Mouse (Mus musculus) bone marrow macrophage, adult 2 months (primary cell): ENCODE data around the gene Hnrnpll. TPM values are rescaled to one million over a fixed set of nuclear protein-coding genes. Genes with fewer than 3 reads are reported as not detected.
A peak's percentile ranks its signal among the peaks of the same experiment; 100 is the strongest.
"Not testable (repeated sequence)": the region's sequence is repeated elsewhere in the genome, so short reads cannot be mapped to it uniquely, and the experiment has no call there.

ENCODE experiments used
- H3K27ac ChIP-seq: 2 replicates; pipeline ENCODE4 v1.5.1; 2012; ENCODE audit warnings: low read depth, low read length; ENCODE audit not compliant: insufficient read depth
- H3K4me1 ChIP-seq: 2 replicates; pipeline ENCODE4 v1.6.1; 2012; ENCODE audit warnings: low read length; ENCODE audit not compliant: control insufficient read depth, insufficient read depth
- H3K4me3 ChIP-seq: 2 replicates; pipeline ENCODE4 v1.5.1; 2012; ENCODE audit warnings: mild to moderate bottlenecking, low read length, moderate library complexity; ENCODE audit not compliant: insufficient read depth
- CTCF ChIP-seq: IDR thresholded peaks from 2 replicates; pipeline ENCODE4 v1.5.1; 2012; ENCODE audit warnings: low read depth, mild to moderate bottlenecking, low read length, moderate library complexity
- POLR2A ChIP-seq: IDR thresholded peaks from 2 replicates; pipeline ENCODE4 v1.6.1; 2012; ENCODE audit warnings: mild to moderate bottlenecking, low read depth, low read length, borderline replicate concordance
- polyA plus RNA-seq: library from polyadenylated mRNA; stranded (reverse); fragments of >200 nt; gene quantifications from 2 replicates; pipeline ENCODE4 v1.2.4, GENCODE M21; 2012; ENCODE audit not compliant: missing spikeins, insufficient read depth, insufficient read length

The Hnrnpll gene
- polyA plus RNA-seq, 1 experiment = 44.9 TPM

- no peak overlapping the region for H3K4me3 ChIP-seq
- TF ChIP-seq CTCF (no peak), POLR2A (no peak)
- H3K27ac ChIP-seq = no peak overlapping the region
- no peaks in the 10 kb centered on the region for H3K4me1 ChIP-seq
Measured at GRCm38 (mm10) chr17:80022090-80022489, 40.0 kb downstream of the Hnrnpll start.

GRCm38 (mm10) chr17:80020495-80020894 lies 41.6 kb downstream of the Hnrnpll start:
- H3K4me1 ChIP-seq = no peaks in the 10 kb centered on the region
- no peak overlapping the region for H3K4me3 ChIP-seq
- TF ChIP-seq POLR2A (no peak), CTCF (peak; percentile 49; the same call in 1 of the 2 replicates)
- no peak overlapping the region for H3K27ac ChIP-seq

- TF ChIP-seq CTCF (no peak), POLR2A (no peak)
- no peak overlapping the region for H3K27ac ChIP-seq
- H3K4me1 ChIP-seq = no peaks in the 10 kb centered on the region
- H3K4me3 ChIP-seq = no peak overlapping the region
Measured at GRCm38 (mm10) chr17:80018976-80019541, 43.1 kb downstream of the Hnrnpll start.

- no peak overlapping the region for H3K27ac ChIP-seq
- TF ChIP-seq CTCF (no peak), POLR2A (no peak)
- no peak overlapping the region for H3K4me3 ChIP-seq
- no peaks in the 10 kb centered on the region for H3K4me1 ChIP-seq
Measured at GRCm38 (mm10) chr17:80018239-80018975, 43.7 kb downstream of the Hnrnpll start.

- no peak overlapping the region for H3K4me3 ChIP-seq
- no peaks in the 10 kb centered on the region for H3K4me1 ChIP-seq
- no peak overlapping the region for H3K27ac ChIP-seq
- TF ChIP-seq CTCF = peak; percentile 69
- TF ChIP-seq POLR2A = no peak
Measured at GRCm38 (mm10) chr17:80017389-80017788, 44.7 kb downstream of the Hnrnpll start.

- H3K27ac ChIP-seq = not testable (repeated sequence)
Measured at GRCm38 (mm10) chr17:80016400-80016799, 45.7 kb downstream of the Hnrnpll start.

GRCm38 (mm10) chr17:80014361-80014809 lies 47.7 kb downstream of the Hnrnpll start:
- peaks cover 5% of the 10 kb centered on the region for H3K4me1 ChIP-seq
- no peak overlapping the region for H3K4me3 ChIP-seq
- TF ChIP-seq POLR2A (no peak), CTCF (no peak)
- no peak overlapping the region for H3K27ac ChIP-seq

More at GRCm38 (mm10) chr17:80016400-80016799, 45.7 kb downstream of the Hnrnpll start:
- not testable (repeated sequence) for H3K4me3 ChIP-seq, H3K4me1 ChIP-seq

- Histone ChIP-seq H3K27ac (no peak overlapping the region), H3K4me1 (peaks cover 29% of the 10 kb centered on the region), H3K4me3 (no peak overlapping the region)
- TF ChIP-seq POLR2A (no peak), CTCF (no peak)
Measured at GRCm38 (mm10) chr17:80009926-80010325, 52.2 kb downstream of the Hnrnpll start.

GRCm38 (mm10) chr17:80008847-80009246 lies 53.3 kb downstream of the Hnrnpll start:
- H3K27ac ChIP-seq = peak overlapping the region; percentile 70
- no peak overlapping the region for H3K4me3 ChIP-seq
- TF ChIP-seq CTCF (no peak), POLR2A (no peak)
- H3K4me1 ChIP-seq = peaks cover 30% of the 10 kb centered on the region

GRCm38 (mm10) chr17:80004345-80005239 lies 57.5 kb downstream of the Hnrnpll start:
- TF ChIP-seq POLR2A (no peak), CTCF (peak; percentile 73)
- peaks cover 27% of the 10 kb centered on the region for H3K4me1 ChIP-seq
- H3K27ac ChIP-seq = no peak overlapping the region
- no peak overlapping the region for H3K4me3 ChIP-seq

GRCm38 (mm10) chr17:80003851-80004250 lies 58.3 kb downstream of the Hnrnpll start:
- H3K4me3 ChIP-seq, H3K27ac ChIP-seq: not testable (repeated sequence)
- H3K4me1 ChIP-seq = peaks cover 20% of the 10 kb centered on the region
